Mouse (Mus musculus): ENCODE data around the gene Olfr921. TPM values are rescaled to one million over a fixed set of nuclear protein-coding genes. Genes with fewer than 3 reads are reported as not detected.

Gene Olfr921
- not detected in 2 replicates for polyA plus RNA-seq (2014; fragmentation: Nextera tagmentation; extraction: Ambion mirVana)

- no peaks in the 10 kb centered on the region for H3K27me3 ChIP-seq (ENCODE audit: control insufficient read depth, insufficient read depth, low read length)
- no peaks in the 10 kb centered on the region for H3K9me3 ChIP-seq (replicated peaks; ENCODE audit: control insufficient read depth, low read length)
Observed at GRCm38 (mm10) chr9:38772768-38773167, at the start of gene Olfr921. Gene Olfr921 (plus strand): TSS chr9:38773068.

GRCm38 (mm10) chr9:38724044-38724443, 48.8 kb upstream of the Olfr921 start:
- H3K9ac ChIP-seq (ENCODE audit: low read depth, low read length), result no peak overlapping the region
- 91% methylated on average over 1 of the region's 1 CpGs for WGBS (ENCODE audit: insufficient replicate concordance)

More at GRCm38 (mm10) chr9:38772768-38773167, at the start of gene Olfr921:
- no peak within 1 kb of the TSS for H3K4me3 ChIP-seq (ENCODE audit: low read depth, low read length)
- no peaks in the 10 kb centered on the region for H3K36me3 ChIP-seq (ENCODE audit: control insufficient read depth, insufficient read depth, low read length)
- no peak within 1 kb of the TSS for H3K27ac ChIP-seq (ENCODE audit: low read depth, low read length)
- no peaks in the 10 kb centered on the region for H3K4me1 ChIP-seq (ENCODE audit: control insufficient read depth, insufficient read depth, low read length)
- no peak within 1 kb of the TSS for H3K9ac ChIP-seq (ENCODE audit: low read depth, low read length)
- H3K4me2 ChIP-seq, result no peak within 1 kb of the TSS
- no peak for ATAC-seq (replicated peaks; ENCODE audit: insufficient number of reproducible peaks, low FRiP score, low TSS enrichment)

GRCm38 (mm10) chr9:38728218-38728617, 44.6 kb upstream of the Olfr921 start:
- no peaks in the 10 kb centered on the region for H3K9me3 ChIP-seq (replicated peaks; ENCODE audit: control insufficient read depth, low read length)
- H3K36me3 ChIP-seq (ENCODE audit: control insufficient read depth, insufficient read depth, low read length), result peaks cover 5% of the 10 kb centered on the region; the same call in 1 of the 2 replicates
- no peak overlapping the region for H3K9ac ChIP-seq (ENCODE audit: low read depth, low read length)
- H3K4me3 ChIP-seq (ENCODE audit: low read depth, low read length), result no peak overlapping the region
- 78% methylated on average over 3 of the region's 3 CpGs for WGBS (ENCODE audit: insufficient replicate concordance)
- no peak overlapping the region for H3K4me2 ChIP-seq
- no peak overlapping the region for H3K27ac ChIP-seq (ENCODE audit: low read depth, low read length)
- no peaks in the 10 kb centered on the region for H3K4me1 ChIP-seq (ENCODE audit: control insufficient read depth, insufficient read depth, low read length)
- no peak for ATAC-seq (replicated peaks; ENCODE audit: insufficient number of reproducible peaks, low FRiP score, low TSS enrichment)
- H3K27me3 ChIP-seq (ENCODE audit: control insufficient read depth, insufficient read depth, low read length), result no peaks in the 10 kb centered on the region

More at GRCm38 (mm10) chr9:38724044-38724443, 48.8 kb upstream of the Olfr921 start:
- Histone ChIP-seq H3K36me3 (ENCODE audit: control insufficient read depth, insufficient read depth, low read length) (peaks cover 5% of the 10 kb centered on the region; the same call in 1 of the 2 replicates), H3K9me3 (replicated peaks; ENCODE audit: control insufficient read depth, low read length) (no peaks in the 10 kb centered on the region), H3K4me1 (ENCODE audit: control insufficient read depth, insufficient read depth, low read length) (0 out of 2 replicates have a peak, but pooled peaks cover 2% of the 10 kb centered on the region), H3K4me3 (ENCODE audit: low read depth, low read length) (no peak overlapping the region), H3K4me2 (no peak overlapping the region), H3K27me3 (ENCODE audit: control insufficient read depth, insufficient read depth, low read length) (no peaks in the 10 kb centered on the region), H3K27ac (ENCODE audit: low read depth, low read length) (no peak overlapping the region)
- ATAC-seq (replicated peaks; ENCODE audit: insufficient number of reproducible peaks, low FRiP score, low TSS enrichment), result no peak

DNA sequence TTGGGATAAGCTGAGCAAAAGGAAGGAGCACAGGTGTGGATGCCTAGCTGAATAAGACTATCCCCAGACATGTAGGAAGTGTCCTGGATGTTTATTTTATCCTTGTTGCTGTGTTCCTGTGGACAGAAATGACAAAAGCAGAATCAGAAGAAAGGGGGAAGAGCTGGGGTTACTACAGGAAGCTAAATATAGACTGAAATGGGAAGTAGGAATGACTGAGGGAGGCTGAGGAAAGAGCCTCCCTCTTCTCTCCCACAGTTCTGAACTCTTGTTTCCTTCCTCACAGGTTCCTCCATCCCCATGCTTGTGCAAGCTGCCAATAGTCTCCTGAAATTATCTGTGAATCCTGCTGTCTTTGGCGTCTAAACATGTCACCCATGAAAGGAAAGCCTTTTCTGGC, 31.5 kb upstream of the Olfr921 start:
- ATAC-seq (replicated peaks; ENCODE audit: insufficient number of reproducible peaks, low FRiP score, low TSS enrichment), result no peak
- no peak overlapping the region for H3K9ac ChIP-seq (ENCODE audit: low read depth, low read length)
- H3K4me3 ChIP-seq (ENCODE audit: low read depth, low read length), result no peak overlapping the region
- H3K4me1 ChIP-seq (ENCODE audit: control insufficient read depth, insufficient read depth, low read length), result no peaks in the 10 kb centered on the region
- H3K4me2 ChIP-seq, result no peak overlapping the region
- WGBS (ENCODE audit: insufficient replicate concordance), result 70% methylated on average over 1 of the region's 1 CpGs
- no peaks in the 10 kb centered on the region for H3K9me3 ChIP-seq (replicated peaks; ENCODE audit: control insufficient read depth, low read length)
- no peaks in the 10 kb centered on the region for H3K36me3 ChIP-seq (ENCODE audit: control insufficient read depth, insufficient read depth, low read length)
- no peak overlapping the region for H3K27ac ChIP-seq (ENCODE audit: low read depth, low read length)
- no peaks in the 10 kb centered on the region for H3K27me3 ChIP-seq (ENCODE audit: control insufficient read depth, insufficient read depth, low read length)

DNA sequence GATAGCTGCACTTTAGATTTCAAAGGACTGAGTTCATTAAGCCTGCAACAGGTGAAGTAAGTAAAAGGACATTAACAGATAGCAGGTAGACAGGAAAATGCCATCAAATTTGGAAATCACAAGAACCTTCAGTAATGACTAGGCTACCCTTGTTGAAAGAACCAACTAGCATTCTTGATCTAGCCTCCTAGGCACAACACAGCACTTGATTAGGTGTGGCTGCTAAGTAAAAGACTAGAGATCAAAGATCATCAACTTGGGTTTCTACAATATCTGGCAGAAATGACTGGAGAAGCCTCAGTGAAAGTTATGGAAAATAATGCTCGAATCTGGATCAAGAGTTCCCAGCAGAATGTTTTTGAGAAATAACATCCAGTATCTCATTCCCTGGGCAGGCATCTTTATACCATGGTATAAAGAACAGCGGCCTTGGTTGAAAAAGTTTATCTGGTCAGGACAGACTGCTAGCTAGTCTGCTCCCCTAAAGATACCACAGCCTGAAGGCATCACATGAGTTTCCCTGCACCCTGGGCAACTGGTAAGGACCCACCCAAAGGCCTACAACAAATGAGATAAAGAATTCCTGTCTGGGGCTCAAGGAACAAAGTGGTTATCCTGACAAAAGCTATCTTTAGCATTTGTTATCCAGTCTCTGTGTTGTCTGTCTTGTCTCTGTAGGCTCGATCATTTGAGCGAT, 28.1 kb upstream of the Olfr921 start:
- Histone ChIP-seq H3K4me1 (ENCODE audit: control insufficient read depth, insufficient read depth, low read length) (no peaks in the 10 kb centered on the region), H3K4me3 (ENCODE audit: low read depth, low read length) (no peak overlapping the region), H3K27me3 (ENCODE audit: control insufficient read depth, insufficient read depth, low read length) (no peaks in the 10 kb centered on the region), H3K9ac (ENCODE audit: low read depth, low read length) (no peak overlapping the region), H3K9me3 (replicated peaks; ENCODE audit: control insufficient read depth, low read length) (no peaks in the 10 kb centered on the region), H3K4me2 (no peak overlapping the region), H3K27ac (ENCODE audit: low read depth, low read length) (no peak overlapping the region), H3K36me3 (ENCODE audit: control insufficient read depth, insufficient read depth, low read length) (no peaks in the 10 kb centered on the region)
- 69% methylated on average over 4 of the region's 4 CpGs for WGBS (ENCODE audit: insufficient replicate concordance)
- ATAC-seq (replicated peaks; ENCODE audit: insufficient number of reproducible peaks, low FRiP score, low TSS enrichment), result no peak

- H3K4me3 ChIP-seq (ENCODE audit: low read depth, low read length), result no peak within 1 kb of the TSS
- ATAC-seq (replicated peaks; ENCODE audit: insufficient number of reproducible peaks, low FRiP score, low TSS enrichment), result no peak
Observed at GRCm38 (mm10) chr9:38751999-38752398, 20.9 kb upstream of the Olfr921 start, which contains the start of gene Olfr920. Gene Olfr920 (plus strand): TSS chr9:38752299.

DNA sequence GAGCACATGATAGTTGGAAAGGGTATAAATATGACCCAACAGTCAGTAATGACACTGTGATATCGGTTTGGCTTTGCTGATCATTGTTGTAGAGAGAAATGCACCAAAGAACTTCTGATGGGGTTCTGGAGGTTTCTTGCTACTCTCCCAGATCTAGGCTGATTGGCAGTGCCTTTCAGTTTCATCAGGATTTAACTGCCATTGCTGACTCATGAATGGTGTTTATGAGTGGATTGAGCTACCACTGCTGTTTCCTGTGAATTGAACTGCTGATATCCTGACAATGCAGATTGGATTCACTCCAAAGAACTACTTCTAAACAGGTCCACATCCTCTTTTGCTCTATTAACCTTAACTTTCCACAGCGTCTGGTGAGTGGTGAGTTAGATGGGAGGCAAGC, 19.8 kb downstream of the Olfr921 start:
- Histone ChIP-seq H3K27ac (ENCODE audit: low read depth, low read length) (no peak overlapping the region), H3K4me3 (ENCODE audit: low read depth, low read length) (no peak overlapping the region), H3K27me3 (ENCODE audit: control insufficient read depth, insufficient read depth, low read length) (no peaks in the 10 kb centered on the region), H3K9ac (ENCODE audit: low read depth, low read length) (no peak overlapping the region), H3K36me3 (ENCODE audit: control insufficient read depth, insufficient read depth, low read length) (no peaks in the 10 kb centered on the region), H3K4me2 (no peak overlapping the region), H3K9me3 (replicated peaks; ENCODE audit: control insufficient read depth, low read length) (no peaks in the 10 kb centered on the region), H3K4me1 (ENCODE audit: control insufficient read depth, insufficient read depth, low read length) (no peaks in the 10 kb centered on the region)
- no peak for ATAC-seq (replicated peaks; ENCODE audit: insufficient number of reproducible peaks, low FRiP score, low TSS enrichment)
- WGBS (ENCODE audit: insufficient replicate concordance), result 75% methylated on average over 2 of the region's 2 CpGs

More at GRCm38 (mm10) chr9:38751999-38752398, 20.9 kb upstream of the Olfr921 start, which contains the start of gene Olfr920:
- 88% methylated on average over 1 of the region's 1 CpGs for WGBS (ENCODE audit: insufficient replicate concordance)
- no peaks in the 10 kb centered on the region for H3K9me3 ChIP-seq (replicated peaks; ENCODE audit: control insufficient read depth, low read length)
- H3K36me3 ChIP-seq (ENCODE audit: control insufficient read depth, insufficient read depth, low read length), result no peaks in the 10 kb centered on the region
- H3K4me1 ChIP-seq (ENCODE audit: control insufficient read depth, insufficient read depth, low read length), result no peaks in the 10 kb centered on the region
- H3K27ac ChIP-seq (ENCODE audit: low read depth, low read length), result no peak within 1 kb of the TSS
- no peak within 1 kb of the TSS for H3K9ac ChIP-seq (ENCODE audit: low read depth, low read length)
- H3K4me2 ChIP-seq, result no peak within 1 kb of the TSS
- no peaks in the 10 kb centered on the region for H3K27me3 ChIP-seq (ENCODE audit: control insufficient read depth, insufficient read depth, low read length)

- H3K4me2 ChIP-seq, result no peak overlapping the region
- H3K27ac ChIP-seq (ENCODE audit: low read depth, low read length), result no peak overlapping the region
- no peak for ATAC-seq (replicated peaks; ENCODE audit: insufficient number of reproducible peaks, low FRiP score, low TSS enrichment)
- H3K9ac ChIP-seq (ENCODE audit: low read depth, low read length), result no peak overlapping the region
- no peaks in the 10 kb centered on the region for H3K27me3 ChIP-seq (ENCODE audit: control insufficient read depth, insufficient read depth, low read length)
- no peaks in the 10 kb centered on the region for H3K9me3 ChIP-seq (replicated peaks; ENCODE audit: control insufficient read depth, low read length)
- H3K4me3 ChIP-seq (ENCODE audit: low read depth, low read length), result no peak overlapping the region
- H3K36me3 ChIP-seq (ENCODE audit: control insufficient read depth, insufficient read depth, low read length), result no peaks in the 10 kb centered on the region
- H3K4me1 ChIP-seq (ENCODE audit: control insufficient read depth, insufficient read depth, low read length), result no peaks in the 10 kb centered on the region
Observed at GRCm38 (mm10) chr9:38805696-38806095, 32.8 kb downstream of the Olfr921 start.

- H3K27me3 ChIP-seq (ENCODE audit: control insufficient read depth, insufficient read depth, low read length), result no peaks in the 10 kb centered on the region
- 69% methylated on average over 2 of the region's 2 CpGs for WGBS (ENCODE audit: insufficient replicate concordance)
- H3K4me3 ChIP-seq (ENCODE audit: low read depth, low read length), result no peak within 1 kb of the TSS
Observed at GRCm38 (mm10) chr9:38814314-38814713, 41.4 kb downstream of the Olfr921 start, which contains the start of gene Olfr922. Gene Olfr922 (plus strand): TSS chr9:38814614.

More at GRCm38 (mm10) chr9:38814314-38814713, 41.4 kb downstream of the Olfr921 start, which contains the start of gene Olfr922:
- no peaks in the 10 kb centered on the region for H3K9me3 ChIP-seq (replicated peaks; ENCODE audit: control insufficient read depth, low read length)
- no peak for ATAC-seq (replicated peaks; ENCODE audit: insufficient number of reproducible peaks, low FRiP score, low TSS enrichment)
- H3K27ac ChIP-seq (ENCODE audit: low read depth, low read length), result no peak within 1 kb of the TSS
- H3K9ac ChIP-seq (ENCODE audit: low read depth, low read length), result no peak within 1 kb of the TSS
- H3K4me2 ChIP-seq, result no peak within 1 kb of the TSS
- H3K36me3 ChIP-seq (ENCODE audit: control insufficient read depth, insufficient read depth, low read length), result no peaks in the 10 kb centered on the region
- H3K4me1 ChIP-seq (ENCODE audit: control insufficient read depth, insufficient read depth, low read length), result no peaks in the 10 kb centered on the region

Data from heart, embryonic 11.5 days (tissue).